Mouse (Mus musculus) heart, postnatal 25 days (tissue): ENCODE data around the gene Lyrm4. TPM values are rescaled to one million over a fixed set of nuclear protein-coding genes. Genes with fewer than 3 reads are reported as not detected.

Experiments used
- DNase-seq: peaks from one replicate; pipeline ENCODE4 v3.0.0; 2022; ENCODE audit warnings: low spot score
- intact Hi-C: fragments of 180-260 bp; cut with DNase I; formaldehyde crosslinking; loops from one replicate; pipeline ENCODE4 v1.15.1; 2025
- total RNA-seq, 2 experiments: library from RNA; stranded (reverse); gene quantifications; 2 replicates each; pipeline ENCODE4 v1.2.3; 2021

The Lyrm4 gene
- total RNA-seq, 2 experiments from 2014 or later: 8.3 to 10.2 TPM

- peak; percentile 20 for DNase-seq
- intact Hi-C loops: loop anchor here (1.0 to 5.0 kb wide), 3 partner anchors 60 to 917 kb away; no protein-coding TSS in a partner anchor
Observed at GRCm38 (mm10) chr13:35947354-35948000, 169.8 kb downstream of the Lyrm4 start.

GRCm38 (mm10) chr13:35946659-35947353 lies 170.5 kb downstream of the Lyrm4 start:
- intact Hi-C loops: loop anchor here (1.0 to 5.0 kb wide), 3 partner anchors 60 to 916 kb away; no protein-coding TSS in a partner anchor

GRCm38 (mm10) chr13:35940934-35941333 lies 176.4 kb downstream of the Lyrm4 start:
- intact Hi-C loops: no loop called here

More at GRCm38 (mm10) chr13:35946659-35947353, 170.5 kb downstream of the Lyrm4 start:
- DNase-seq: no peak

GRCm38 (mm10) chr13:35939871-35940665 lies 177.3 kb downstream of the Lyrm4 start:
- intact Hi-C loops: no loop called here
- no peak for DNase-seq

More at GRCm38 (mm10) chr13:35940934-35941333, 176.4 kb downstream of the Lyrm4 start:
- no peak for DNase-seq

- intact Hi-C loops: no loop called here
- no peak for DNase-seq
Observed at GRCm38 (mm10) chr13:35937991-35938390, 179.3 kb downstream of the Lyrm4 start.

Other genes starting within 250 kb of the Lyrm4 start
- 1 to 10 TPM; 2.9 to 5.1 TPM for gene Rpp40, start 211.2 kb downstream of the Lyrm4 start, total RNA-seq
- gene Ppp1r3g, start 158.7 kb downstream of the Lyrm4 start, total RNA-seq: under 1 TPM; 0.45 to 0.47 TPM
- 10 to 100 TPM; 70.4 to 76.9 TPM for gene Fars2, start 114 bp downstream of the Lyrm4 start, total RNA-seq